18 mouse cellular contexts compared by ENCODE assay signal in the genomic region with DNA sequence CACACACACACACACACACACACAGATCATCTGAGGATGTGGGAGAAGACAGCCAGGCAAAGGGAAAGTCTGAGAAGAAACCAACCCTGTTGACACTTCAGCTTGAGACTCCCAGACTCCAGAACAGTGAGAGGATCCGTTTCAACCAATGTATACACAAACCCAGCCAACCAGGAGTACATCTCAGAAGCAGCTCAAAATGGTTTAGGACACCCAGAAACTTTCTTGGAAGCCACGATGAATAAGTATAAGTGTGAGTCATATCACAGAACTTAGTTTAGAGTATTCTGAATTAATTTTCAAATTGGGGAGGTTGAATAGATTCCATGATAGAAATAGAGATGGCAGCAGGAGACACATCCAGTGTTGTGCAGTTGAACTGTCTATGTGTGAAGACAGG. TPM values are rescaled to one million over a fixed set of nuclear protein-coding genes. Genes with fewer than 3 reads are reported as not detected.
DNase-seq lines count a peak whose midpoint lies in the region; TF ChIP-seq lines count a peak whose summit lies in the region.
"Had no signal": no experiment of that assay in that cellular context is flagged by ENCODE, and none has a peak within 500 bp of the region (broad histone marks: within the 10 kb centered on the region; RNA-seq: fewer than 3 reads in every experiment).

No protein-coding gene starts in this region.

- no peak overlapping the region for H3K4me3 ChIP-seq in layer of hippocampus, adult 2 months
- H3K4me3 ChIP-seq: embryonic facial prominence, embryonic 13.5 days; embryonic facial prominence, embryonic 15.5 days; erythroblast, embryonic 14.5 days; forebrain, embryonic 10.5 days; forebrain, embryonic 12.5 days had no signal

- DNase-seq in layer of hippocampus, adult 2 months (ENCODE audit: low spot score in 2 of 2) = no peak
- no peak for DNase-seq in layer of hippocampus, adult 18-20 months (ENCODE audit: low spot score in 2 of 2)
- DNase-seq in brain, adult 2 months (ENCODE audit: low read depth, low spot score) = peak; percentile 65
- peak; percentile 58 for DNase-seq in telencephalon, adult 2 months (ENCODE audit: low read depth, low spot score)
- DNase-seq in right cerebral cortex, adult 18-20 months = no peak
- DNase-seq: adrenal gland, adult 2 months; adrenal gland, postnatal 10 days; adrenal gland, postnatal 25 days; cerebellum, adult 11-12 months; cerebellum, adult 2 months; cerebellum, adult 9-10 months; cerebellum, postnatal 10 days; cerebellum, postnatal 25 days had no signal

- TF ChIP-seq CTCF in layer of hippocampus, adult 2 months (conservative IDR thresholded peaks at IDR 0.05) = no peak

- 0 out of 2 replicates have a peak overlapping the region, but pooled peaks have one; percentile 39 for H3K27ac ChIP-seq in layer of hippocampus, adult 2 months
- H3K27ac ChIP-seq: embryonic facial prominence, embryonic 13.5 days; embryonic facial prominence, embryonic 15.5 days; forebrain, embryonic 10.5 days; forebrain, embryonic 12.5 days had no signal

RNA-seq across cellular contexts. Expression of a gene that starts 5.9 kb away (rescaled TPM):
- total RNA-seq in layer of hippocampus, adult 2 months (2021) = 1 to 10 TPM; 2.6 to 3.1 TPM
- 1 to 10 TPM; 2.7 to 2.9 TPM for total RNA-seq in layer of hippocampus, adult 18-20 months (2021)

RNA-seq across cellular contexts. Expression of a gene that starts 54.0 kb away (rescaled TPM):
- 10 to 100 TPM; 15.6 to 16.1 TPM for total RNA-seq in layer of hippocampus, adult 2 months (2021)
- total RNA-seq in layer of hippocampus, adult 18-20 months (2021) = 10 to 100 TPM; 14.9 to 16.3 TPM

Comparison
In these comparisons a context has a peak if more than half of its experiments do, and no peak if none do; other contexts are left out.
1. DNase-seq: peak in brain, adult 2 months (single experiment) and telencephalon, adult 2 months (single experiment); none in layer of hippocampus, adult 2 months (0 of 2), layer of hippocampus, adult 18-20 months (0 of 2) and right cerebral cortex, adult 18-20 months (single experiment).